Mouse (Mus musculus) stomach, postnatal 0 days (tissue): ENCODE results near the gene H2al1d.
"Not testable (repeated sequence)": the region's sequence is repeated elsewhere in the genome, so short reads cannot be mapped to it uniquely, and the experiment has no call there.

Source experiments
- CTCF ChIP-seq: IDR thresholded peaks from 2 replicates; pipeline ENCODE4 v1.5.1; 2016; ENCODE audit warnings: antibody characterized with exemption, low read depth, mild to moderate bottlenecking, moderate library complexity
- EP300 ChIP-seq: optimal IDR thresholded peaks from 2 replicates; pipeline ENCODE3; 2016; ENCODE audit warnings: antibody characterized with exemption

- TF ChIP-seq CTCF, EP300: not testable (repeated sequence)
These were observed 18.9 kb downstream of the H2al1d start, which contains the start of gene H2al1j for GRCm38 (mm10) chrX:11327522-11327921.
